Mouse (Mus musculus): ENCODE measurements around the gene Fam53b.

Fam53b gene

GRCm38 (mm10) chr7:132711579-132711978 is 102.1 kb downstream of the Fam53b start:
- DNase-seq (ENCODE audit: low spot score in 2 of 2), result no peak

- peak; percentile 43 to 77 for DNase-seq (ENCODE audit: low spot score in 2 of 2)
Observed at GRCm38 (mm10) chr7:132705130-132705529, 108.6 kb downstream of the Fam53b start.

GRCm38 (mm10) chr7:132704310-132704875 is 109.3 kb downstream of the Fam53b start:
- DNase-seq (ENCODE audit: low spot score in 2 of 2), result no peak

DNA sequence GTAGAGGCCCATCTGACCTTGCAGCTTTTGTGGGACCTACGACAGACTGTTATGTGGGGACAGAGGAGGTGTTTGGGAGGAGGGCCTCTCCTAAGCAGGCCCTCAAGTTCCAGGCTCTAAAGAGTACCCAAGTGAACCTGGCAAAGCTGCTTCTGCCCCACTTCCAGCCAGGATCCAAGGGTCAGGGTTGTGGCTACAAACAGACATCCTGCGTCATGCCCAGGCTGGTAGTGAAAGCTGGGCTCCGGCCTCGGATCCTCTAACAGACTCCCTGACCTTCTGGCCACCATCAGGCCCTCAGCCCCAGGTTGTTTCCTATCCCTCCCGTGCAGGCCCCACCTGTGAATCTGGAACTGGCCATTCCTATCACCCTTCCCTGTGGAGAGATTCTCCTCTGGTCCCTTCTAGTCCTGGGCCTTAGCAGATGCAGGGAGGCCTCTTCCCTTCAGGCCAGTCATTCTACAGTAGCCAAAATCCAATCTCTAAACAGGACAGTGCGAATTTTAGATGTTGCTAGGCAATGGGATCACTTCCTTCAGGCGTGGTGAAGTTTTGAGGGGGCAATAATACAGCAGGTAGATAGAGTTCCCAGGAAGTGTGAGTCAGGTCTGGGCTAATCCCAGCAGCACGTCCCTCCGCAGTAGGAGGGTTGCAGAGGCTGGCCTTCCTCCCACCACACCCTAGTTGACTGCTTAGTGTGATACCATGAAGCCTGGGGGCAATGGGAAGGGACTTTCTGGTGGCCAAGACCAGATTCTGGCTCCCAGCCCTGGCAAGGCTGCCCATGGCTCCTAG is 110.0 kb downstream of the Fam53b start:
- no peak for DNase-seq (ENCODE audit: low spot score in 2 of 2)

GRCm38 (mm10) chr7:132702492-132703070 is 111.1 kb downstream of the Fam53b start:
- no peak for DNase-seq (ENCODE audit: low spot score in 2 of 2)

DNA sequence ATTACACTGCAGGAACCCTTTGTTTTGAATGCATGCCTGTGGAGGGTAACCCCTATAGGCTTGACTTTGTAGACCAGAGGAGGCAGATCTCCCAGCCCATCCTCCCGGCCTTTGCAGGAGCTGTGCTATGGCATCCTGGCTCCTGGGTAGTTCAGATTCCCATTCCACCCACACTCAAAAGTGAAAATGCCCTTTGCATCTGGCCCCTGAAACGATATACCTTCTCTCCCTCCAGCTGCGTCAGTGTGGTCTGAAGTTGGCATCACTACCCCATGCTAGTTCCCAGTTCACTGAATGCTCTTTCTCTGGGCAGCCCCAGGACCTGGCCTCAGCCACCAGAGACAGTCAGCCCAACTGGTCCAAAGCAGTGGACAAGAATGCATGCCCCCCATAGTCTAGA is 111.7 kb downstream of the Fam53b start:
- DNase-seq (ENCODE audit: low spot score in 2 of 2), result no peak

GRCm38 (mm10) chr7:132701412-132701811 is 112.3 kb downstream of the Fam53b start:
- DNase-seq (ENCODE audit: low spot score in 2 of 2), result no peak

DNA sequence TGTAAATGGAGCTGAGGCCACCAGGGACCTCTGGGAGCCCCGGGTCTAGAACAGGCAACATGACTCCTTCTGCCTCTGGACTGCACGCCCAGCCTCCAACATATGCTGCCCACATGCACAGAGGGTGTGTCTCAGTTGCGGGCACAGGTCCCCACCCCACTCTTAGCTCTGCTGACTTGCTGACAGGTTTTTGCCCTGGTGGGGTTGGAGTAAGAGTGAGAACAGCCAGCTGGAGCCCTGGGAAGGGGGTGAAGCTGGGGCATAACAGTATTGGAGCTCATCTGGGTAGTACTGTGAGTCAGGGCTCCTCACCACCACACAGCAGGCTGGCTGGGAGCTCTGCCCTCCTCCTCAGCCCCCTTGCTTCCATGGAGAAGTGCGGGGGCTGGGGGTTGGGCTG is 113.6 kb downstream of the Fam53b start:
- DNase-seq (ENCODE audit: low spot score in 2 of 2), result peak in 1 of 2 experiments; percentile 34

- DNase-seq (ENCODE audit: low spot score in 2 of 2), result peak; percentile 17 to 26
Observed at GRCm38 (mm10) chr7:132699639-132700038, 114.0 kb downstream of the Fam53b start.

GRCm38 (mm10) chr7:132699165-132699564 is 114.5 kb downstream of the Fam53b start:
- DNase-seq (ENCODE audit: low spot score in 2 of 2), result no peak

- no peak for DNase-seq (ENCODE audit: low spot score in 2 of 2)
Observed at GRCm38 (mm10) chr7:132698737-132699136, 114.9 kb downstream of the Fam53b start.

GRCm38 (mm10) chr7:132697258-132697796 is 116.4 kb downstream of the Fam53b start:
- DNase-seq (ENCODE audit: low spot score in 2 of 2), result no peak

GRCm38 (mm10) chr7:132693561-132693960 is 120.1 kb downstream of the Fam53b start:
- no peak for DNase-seq (ENCODE audit: low spot score in 2 of 2)

DNA sequence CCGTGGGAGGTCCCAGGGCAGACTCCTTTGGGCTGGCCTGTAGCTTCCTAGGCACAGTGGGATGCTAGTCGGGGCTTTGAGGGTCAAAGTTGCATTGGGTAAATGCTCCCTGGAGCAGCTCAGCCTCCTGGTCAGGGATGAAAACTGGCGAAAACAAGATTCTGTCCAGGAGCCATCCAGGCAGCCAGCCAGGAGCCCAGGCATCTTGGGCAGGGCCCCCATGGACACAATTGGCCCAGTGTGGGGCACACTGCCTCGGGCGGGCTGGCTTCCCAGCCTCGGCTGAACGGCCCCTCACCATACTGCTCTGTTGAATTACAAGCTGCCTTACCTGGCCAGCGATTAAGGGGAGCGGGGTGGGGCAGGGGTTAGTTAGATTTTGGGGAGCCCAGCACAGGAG is 121.0 kb downstream of the Fam53b start:
- DNase-seq (ENCODE audit: low spot score in 2 of 2), result no peak

- no peak for DNase-seq (ENCODE audit: low spot score in 2 of 2)
Observed at GRCm38 (mm10) chr7:132690716-132691472, 122.8 kb downstream of the Fam53b start.

DNA sequence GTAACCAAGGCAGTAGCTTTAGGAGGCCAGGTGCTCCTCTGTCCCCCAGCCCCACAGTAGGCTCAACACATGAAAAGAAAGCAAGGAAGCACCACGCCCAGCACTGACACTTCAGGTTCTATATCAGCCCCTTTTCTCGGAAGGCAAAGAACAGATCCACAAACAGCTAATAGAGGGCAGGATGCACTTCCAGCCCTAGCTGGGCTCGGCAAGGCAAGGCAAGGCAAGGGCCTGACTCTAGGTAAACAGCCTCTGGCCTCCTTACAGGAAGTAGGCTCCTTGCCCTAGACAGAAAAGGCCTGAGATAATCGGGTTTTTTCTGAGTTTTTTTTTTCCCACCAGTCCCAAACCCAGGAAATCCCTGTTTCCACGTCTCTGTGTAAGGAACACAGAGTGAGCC is 124.0 kb downstream of the Fam53b start:
- DNase-seq (ENCODE audit: low spot score in 2 of 2), result no peak

GRCm38 (mm10) chr7:132688721-132689120 is 125.0 kb downstream of the Fam53b start:
- no peak for DNase-seq (ENCODE audit: low spot score in 2 of 2)

DNA sequence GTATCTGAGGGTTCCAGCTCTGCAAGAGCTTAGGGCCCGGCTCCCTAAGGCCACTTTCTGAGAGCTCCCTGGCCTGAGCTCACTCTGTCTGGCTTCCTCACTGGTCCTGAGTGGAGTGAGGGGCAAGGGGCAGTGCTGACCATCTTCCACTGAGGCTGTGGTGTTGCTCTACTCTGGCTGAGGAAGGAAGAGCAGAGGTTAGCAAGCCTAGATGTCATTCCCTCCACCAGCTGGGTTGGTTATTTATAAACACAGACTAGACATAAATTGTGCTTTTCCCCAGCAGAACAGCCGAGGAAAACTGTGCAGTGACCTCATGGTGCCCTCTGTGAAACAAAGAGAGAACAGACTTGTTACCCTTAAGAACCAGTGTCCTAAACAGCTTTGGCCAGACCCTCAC is 125.8 kb downstream of the Fam53b start:
- DNase-seq (ENCODE audit: low spot score in 2 of 2), result no peak

DNA sequence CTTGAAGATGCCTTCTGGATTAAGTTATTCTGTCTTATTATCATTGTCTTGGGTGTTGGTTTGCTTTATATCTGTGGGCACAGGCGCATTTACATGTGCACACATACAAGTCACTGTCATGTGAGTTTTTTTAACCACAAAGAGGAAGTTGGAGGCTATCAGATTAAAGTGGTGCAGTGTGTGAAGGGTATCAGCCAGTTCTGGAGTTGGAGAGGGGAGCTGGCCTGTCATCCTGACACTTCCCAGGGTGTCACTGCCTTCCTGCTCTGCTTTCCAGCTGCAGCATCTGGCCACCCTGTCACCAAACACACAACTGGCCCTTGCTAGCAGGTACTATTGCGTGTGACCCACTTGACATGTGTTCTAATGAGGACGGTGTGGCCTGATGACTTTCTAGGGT is 127.2 kb downstream of the Fam53b start:
- peak in 1 of 2 experiments; percentile 26 for DNase-seq (ENCODE audit: low spot score in 2 of 2)

- no peak for DNase-seq (ENCODE audit: low spot score in 2 of 2)
Observed at GRCm38 (mm10) chr7:132683923-132684322, 129.8 kb downstream of the Fam53b start.

DNA sequence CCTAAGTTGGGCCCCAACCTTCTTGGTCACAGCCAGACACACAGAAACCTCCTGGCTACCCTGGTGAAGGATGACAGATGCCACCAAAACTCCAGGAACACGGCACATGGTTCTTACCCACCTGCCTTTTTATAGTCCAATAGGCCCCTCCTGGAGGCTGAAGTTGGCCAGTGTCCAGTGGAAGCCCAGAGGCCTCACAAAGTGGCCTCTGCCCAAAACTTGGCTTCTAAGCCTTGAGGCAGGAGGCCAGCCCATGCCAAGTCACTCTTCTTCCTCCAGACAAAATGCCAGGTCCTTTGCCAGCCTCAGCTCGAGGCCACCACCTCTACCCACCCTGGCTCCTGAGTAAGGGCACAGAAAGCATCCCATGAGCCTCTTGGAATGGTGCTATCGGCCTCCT is 130.8 kb downstream of the Fam53b start:
- no peak for DNase-seq (ENCODE audit: low spot score in 2 of 2)

GRCm38 (mm10) chr7:132682336-132682735 is 131.3 kb downstream of the Fam53b start:
- DNase-seq (ENCODE audit: low spot score in 2 of 2), result no peak
